Mouse (Mus musculus): ENCODE measurements at regions not wholly inside any gene's neighbourhood (a gene's known extent, or its start where the extent isn't known, plus 50 kb on each side); places are given as distances from the start of the nearest gene placed in this dataset.

- TF ChIP-seq CTCF (IDR thresholded peaks at IDR 0.05): no peak
- TF ChIP-seq EP300 (IDR thresholded peaks at IDR 0.05): no peak
Observed at GRCm38 (mm10) chr3:78059826-78060591, 1226.3 kb downstream of the Rapgef2 start.

Data from lung, postnatal 0 days (tissue).